Mouse (Mus musculus) gastrocnemius, adult 18-20 months (tissue): ENCODE measurements at regions not wholly inside any gene's neighbourhood (a gene's known extent, or its start where the extent isn't known, plus 50 kb on each side); places are given as distances from the start of the nearest gene placed in this dataset.

Experiments used
- DNase-seq: peaks from one replicate; pipeline ENCODE4 v3.0.0; 2021; ENCODE audit warnings: low spot score

GRCm38 (mm10) chr10:125467503-125467902 is 78.2 kb upstream of the Slc16a7 start:
- no peak for DNase-seq

- no peak for DNase-seq
These were observed 99.1 kb upstream of the Slc16a7 start for GRCm38 (mm10) chr10:125488350-125488749.

- DNase-seq, result no peak
These were observed 101.1 kb upstream of the Slc16a7 start for GRCm38 (mm10) chr10:125490395-125490794.

- DNase-seq, result no peak
These were observed 105.2 kb upstream of the Slc16a7 start for GRCm38 (mm10) chr10:125494489-125494888.

GRCm38 (mm10) chr10:125498347-125498746 is 109.1 kb upstream of the Slc16a7 start:
- DNase-seq, result no peak

- no peak for DNase-seq
These were observed 111.1 kb upstream of the Slc16a7 start for GRCm38 (mm10) chr10:125500338-125500737.

- no peak for DNase-seq
These were observed 125.8 kb upstream of the Slc16a7 start for GRCm38 (mm10) chr10:125515026-125515425.

GRCm38 (mm10) chr10:125530876-125531275 is 141.6 kb upstream of the Slc16a7 start:
- no peak for DNase-seq

GRCm38 (mm10) chr10:125538316-125538715 is 149.1 kb upstream of the Slc16a7 start:
- peak; percentile 5 for DNase-seq

GRCm38 (mm10) chr10:125586489-125587147 is 197.4 kb upstream of the Slc16a7 start:
- DNase-seq, result no peak

- no peak for DNase-seq
These were observed 203.7 kb upstream of the Slc16a7 start for GRCm38 (mm10) chr10:125593006-125593405.

- no peak for DNase-seq
These were observed 218.7 kb upstream of the Slc16a7 start for GRCm38 (mm10) chr10:125607787-125608617.

GRCm38 (mm10) chr10:125610353-125610752 is 221.1 kb upstream of the Slc16a7 start:
- no peak for DNase-seq

- no peak for DNase-seq
These were observed 223.5 kb upstream of the Slc16a7 start for GRCm38 (mm10) chr10:125612773-125613172.

- no peak for DNase-seq
These were observed 232.1 kb upstream of the Slc16a7 start for GRCm38 (mm10) chr10:125621376-125621775.

GRCm38 (mm10) chr10:125623836-125624235 is 234.6 kb upstream of the Slc16a7 start:
- no peak for DNase-seq

- no peak for DNase-seq
These were observed 278.6 kb upstream of the Slc16a7 start for GRCm38 (mm10) chr10:125667906-125668305.

- DNase-seq, result no peak
These were observed 284.4 kb upstream of the Slc16a7 start for GRCm38 (mm10) chr10:125673637-125674036.

- no peak for DNase-seq
These were observed 286.3 kb upstream of the Lrig3 start for GRCm38 (mm10) chr10:125679644-125680043.

GRCm38 (mm10) chr10:125685130-125685529 is 280.8 kb upstream of the Lrig3 start:
- DNase-seq, result no peak

GRCm38 (mm10) chr10:125693505-125693904 is 272.5 kb upstream of the Lrig3 start:
- no peak for DNase-seq

- DNase-seq, result no peak
These were observed 269.8 kb upstream of the Lrig3 start for GRCm38 (mm10) chr10:125696159-125696558.
